Mouse (Mus musculus): Measurements from ENCODE around the gene Amer2. TPM values are rescaled to one million over a fixed set of nuclear protein-coding genes. Genes with fewer than 3 reads are reported as not detected.

Amer2 gene
- polyA plus RNA-seq, 1 experiment from 2014 or later: 0.01 TPM

Other genes starting within 250 kb of the Amer2 start
- gene Atp8a2, start 176.1 kb upstream of the Amer2 start, polyA plus RNA-seq (2015; fragmentation: Nextera tagmentation; extraction: Ambion mirVana): 0.80 and 1.4 TPM in 2 replicates
- gene Nupl1, start 121.8 kb upstream of the Amer2 start, polyA plus RNA-seq (2015; fragmentation: Nextera tagmentation; extraction: Ambion mirVana): not detected in 2 replicates
- 40.9 and 42.7 TPM in 2 replicates for gene Gm49336, start 121.8 kb upstream of the Amer2 start, polyA plus RNA-seq (2015; fragmentation: Nextera tagmentation; extraction: Ambion mirVana)
- 36.7 and 39.9 TPM in 2 replicates for gene Mtmr6, start 108.0 kb upstream of the Amer2 start, polyA plus RNA-seq (2015; fragmentation: Nextera tagmentation; extraction: Ambion mirVana)

Measured in thymus, postnatal 0 days (tissue).